Mouse (Mus musculus) neural tube, embryonic 14.5 days (tissue): ENCODE measurements at regions not wholly inside any gene's neighbourhood (a gene's known extent, or its start where the extent isn't known, plus 50 kb on each side); places are given as distances from the start of the nearest gene placed in this dataset.
"Not testable (repeated sequence)": the region's sequence is repeated elsewhere in the genome, so short reads cannot be mapped to it uniquely, and the experiment has no call there.

Experiments
- ATAC-seq: fragments of 200-750 bp; cut with Nextera tagmentation; 2 replicates; pipeline ENCODE4 v1.8.0; 2017; ENCODE audit warnings: low read depth, mild to moderate bottlenecking, moderate TSS enrichment, moderate library complexity
- H3K27ac ChIP-seq: fragments of 300-500 bp; sonication (generic); 2 replicates; pipeline ENCODE4 v1.5.1; 2014; ENCODE audit warnings: low read depth, mild to moderate bottlenecking, control low read depth, low read length, moderate library complexity, mixed read lengths
- H3K27me3 ChIP-seq: fragments of 300-500 bp; sonication (generic); 2 replicates; pipeline ENCODE4 v1.6.1; 2014; ENCODE audit warnings: low read length; ENCODE audit not compliant: control insufficient read depth, insufficient read depth
- H3K36me3 ChIP-seq: fragments of 300-500 bp; sonication (generic); 2 replicates; pipeline ENCODE4 v1.6.1; 2014; ENCODE audit warnings: low read length, mixed read lengths; ENCODE audit not compliant: control insufficient read depth, insufficient read depth
- H3K4me1 ChIP-seq: fragments of 300-500 bp; sonication (generic); 2 replicates; pipeline ENCODE4 v1.6.1; 2014; ENCODE audit warnings: low read length; ENCODE audit not compliant: control insufficient read depth, insufficient read depth
- H3K4me2 ChIP-seq: fragments of 300-500 bp; sonication (generic); 2 replicates; pipeline ENCODE4 v1.6.1; 2014; ENCODE audit warnings: mild to moderate bottlenecking, low read depth, low read length, control low read depth
- H3K4me3 ChIP-seq: fragments of 300-500 bp; sonication (generic); 2 replicates; pipeline ENCODE4 v1.5.1; 2014; ENCODE audit warnings: low read depth, low read length, control low read depth, mixed read lengths
- H3K9ac ChIP-seq: fragments of 300-500 bp; sonication (generic); replicated peaks from 2 replicates; pipeline ENCODE4 v1.6.1; 2014; ENCODE audit warnings: low read depth, mild to moderate bottlenecking, control low read depth, low read length, mixed read lengths
- H3K9me3 ChIP-seq: fragments of 300-500 bp; sonication (generic); 2 replicates; pipeline ENCODE4 v1.6.1; 2016; ENCODE audit warnings: low read length; ENCODE audit not compliant: control insufficient read depth
- WGBS: fragments of 180-500 bp; shearing (Covaris S2); extraction: QIAGEN DNeasy Blood & Tissue Kit; methylation state at CpG from one replicate; pipeline ENCODE4 v1.1.7; 2014; 5-methylcytosine and 5-hydroxymethylcytosine counted together

DNA sequence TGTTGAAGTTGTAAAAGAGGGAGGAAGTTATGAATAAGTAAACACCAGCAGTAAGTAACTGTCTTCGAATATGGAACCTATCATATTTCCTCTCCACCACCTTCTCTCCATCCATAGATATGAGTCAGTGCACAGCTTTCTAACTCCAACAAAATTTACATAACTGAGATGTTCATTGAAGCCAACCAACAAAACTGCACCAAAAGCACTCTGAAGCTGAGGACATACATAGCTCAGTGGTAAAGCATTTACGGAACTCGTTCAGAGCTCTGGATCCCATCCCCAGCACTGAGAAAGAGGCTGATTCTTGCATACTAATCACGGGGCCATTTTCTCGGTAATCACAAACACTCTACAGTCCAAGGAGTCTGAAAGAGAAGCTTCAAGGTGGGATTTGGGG, 273.1 kb downstream of the Dad1 start:
- ATAC-seq, result no peak
- 70% methylated on average over 5 of the region's 5 CpGs for WGBS
- no peaks in the 10 kb centered on the region for H3K36me3 ChIP-seq
- H3K4me2 ChIP-seq, result no peak overlapping the region
- no peaks in the 10 kb centered on the region for H3K4me1 ChIP-seq
- no peak overlapping the region for H3K9ac ChIP-seq
- H3K27me3 ChIP-seq, result no peaks in the 10 kb centered on the region
- no peak overlapping the region for H3K27ac ChIP-seq
- no peak overlapping the region for H3K4me3 ChIP-seq
- H3K9me3 ChIP-seq, result no peaks in the 10 kb centered on the region

GRCm38 (mm10) chr14:53961426-53961825, 292.5 kb downstream of the Dad1 start:
- not testable (repeated sequence) for H3K36me3 ChIP-seq, H3K4me3 ChIP-seq, H3K4me2 ChIP-seq, ATAC-seq, H3K27me3 ChIP-seq, H3K9ac ChIP-seq, H3K9me3 ChIP-seq, H3K27ac ChIP-seq, H3K4me1 ChIP-seq
- 81% methylated on average over 8 of the region's 11 CpGs for WGBS

GRCm38 (mm10) chr14:53960779-53961178, 293.1 kb downstream of the Dad1 start:
- Histone ChIP-seq H3K4me3 (no peak overlapping the region), H3K9ac (no peak overlapping the region), H3K27me3 (no peaks in the 10 kb centered on the region), H3K4me2 (no peak overlapping the region), H3K9me3 (no peaks in the 10 kb centered on the region), H3K27ac (no peak overlapping the region), H3K36me3 (no peaks in the 10 kb centered on the region), H3K4me1 (no peaks in the 10 kb centered on the region)
- ATAC-seq, result no peak
- WGBS, result 84% methylated on average over 7 of the region's 7 CpGs

GRCm38 (mm10) chr14:53935791-53936231, 318.1 kb downstream of the Dad1 start:
- not testable (repeated sequence) for H3K27ac ChIP-seq, H3K4me3 ChIP-seq, H3K4me2 ChIP-seq, H3K4me1 ChIP-seq, ATAC-seq, H3K36me3 ChIP-seq, H3K27me3 ChIP-seq, H3K9me3 ChIP-seq, H3K9ac ChIP-seq
- WGBS, result 97% methylated on average over 26 of the region's 29 CpGs

DNA sequence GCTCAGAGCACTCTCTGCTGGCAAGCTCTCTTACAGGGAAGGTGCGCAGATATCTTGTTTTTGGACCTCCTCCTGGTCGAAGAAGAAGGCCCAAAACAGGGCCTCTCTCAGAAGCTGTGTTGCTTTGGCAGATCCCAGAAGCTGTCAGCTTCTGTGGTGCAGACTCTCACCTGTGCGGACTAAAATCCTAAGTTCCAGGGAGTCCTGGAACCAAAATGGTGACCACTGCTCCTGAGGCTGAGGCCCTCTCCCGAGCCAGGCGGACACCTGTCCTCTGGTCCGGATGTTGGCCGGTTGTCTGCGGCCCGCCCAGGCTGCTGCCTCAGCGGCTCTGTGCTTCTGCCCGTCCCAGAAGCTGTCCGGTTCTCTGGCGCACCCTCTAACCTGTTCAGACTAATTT, 318.6 kb downstream of the Dad1 start:
- not testable (repeated sequence) for H3K36me3 ChIP-seq, H3K9me3 ChIP-seq, ATAC-seq, H3K27ac ChIP-seq, H3K27me3 ChIP-seq, H3K4me1 ChIP-seq, H3K4me3 ChIP-seq, H3K9ac ChIP-seq, H3K4me2 ChIP-seq
- WGBS, result 96% methylated on average over 6 of the region's 13 CpGs

GRCm38 (mm10) chr14:53910871-53911270, 343.0 kb downstream of the Dad1 start:
- no peak overlapping the region for H3K27ac ChIP-seq
- H3K36me3 ChIP-seq, result no peaks in the 10 kb centered on the region
- WGBS, result 81% methylated on average over 1 of the region's 1 CpGs
- no peaks in the 10 kb centered on the region for H3K9me3 ChIP-seq
- no peak overlapping the region for H3K4me3 ChIP-seq
- no peaks in the 10 kb centered on the region for H3K4me1 ChIP-seq
- ATAC-seq, result no peak
- H3K9ac ChIP-seq, result no peak overlapping the region
- no peaks in the 10 kb centered on the region for H3K27me3 ChIP-seq
- H3K4me2 ChIP-seq, result no peak overlapping the region

GRCm38 (mm10) chr14:53904578-53904977, 349.3 kb downstream of the Dad1 start:
- ATAC-seq, result no peak
- H3K4me3 ChIP-seq, result no peak overlapping the region
- H3K27ac ChIP-seq, result no peak overlapping the region
- H3K4me2 ChIP-seq, result no peak overlapping the region
- no peaks in the 10 kb centered on the region for H3K27me3 ChIP-seq
- no peak overlapping the region for H3K9ac ChIP-seq
- H3K4me1 ChIP-seq, result no peaks in the 10 kb centered on the region
- H3K36me3 ChIP-seq, result no peaks in the 10 kb centered on the region
- H3K9me3 ChIP-seq, result no peaks in the 10 kb centered on the region
- WGBS, result 69% methylated on average over 3 of the region's 3 CpGs

DNA sequence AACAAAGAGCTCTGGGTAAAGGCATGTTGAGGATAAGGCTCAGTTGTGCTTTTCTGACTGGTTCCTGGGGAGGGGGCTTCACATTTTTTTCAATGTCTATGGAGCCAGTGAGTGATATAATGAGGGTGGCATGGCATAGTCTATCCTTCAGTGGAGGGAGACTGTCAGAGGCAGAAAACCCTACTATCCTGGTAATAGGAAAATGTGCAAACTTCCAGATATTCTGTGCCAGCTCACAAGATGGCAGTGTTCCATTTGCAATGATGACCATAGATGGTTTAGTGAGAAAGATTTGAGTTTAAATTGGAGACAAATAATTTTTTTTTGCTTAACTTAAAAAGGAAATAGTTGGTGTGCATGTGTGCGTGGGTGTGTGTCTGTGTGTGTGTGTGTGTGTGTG, 352.8 kb downstream of the Dad1 start:
- Histone ChIP-seq H3K4me1 (no peaks in the 10 kb centered on the region), H3K27ac (no peak overlapping the region), H3K36me3 (no peaks in the 10 kb centered on the region), H3K9ac (no peak overlapping the region), H3K4me2 (no peak overlapping the region), H3K4me3 (no peak overlapping the region), H3K27me3 (no peaks in the 10 kb centered on the region), H3K9me3 (no peaks in the 10 kb centered on the region)
- ATAC-seq, result no peak
- 81% methylated on average over 1 of the region's 1 CpGs for WGBS

GRCm38 (mm10) chr14:53881304-53881703, 372.6 kb downstream of the Dad1 start:
- 16% methylated on average over 3 of the region's 3 CpGs for WGBS
- Histone ChIP-seq H3K4me3 (no peak overlapping the region), H3K36me3 (no peaks in the 10 kb centered on the region)

DNA sequence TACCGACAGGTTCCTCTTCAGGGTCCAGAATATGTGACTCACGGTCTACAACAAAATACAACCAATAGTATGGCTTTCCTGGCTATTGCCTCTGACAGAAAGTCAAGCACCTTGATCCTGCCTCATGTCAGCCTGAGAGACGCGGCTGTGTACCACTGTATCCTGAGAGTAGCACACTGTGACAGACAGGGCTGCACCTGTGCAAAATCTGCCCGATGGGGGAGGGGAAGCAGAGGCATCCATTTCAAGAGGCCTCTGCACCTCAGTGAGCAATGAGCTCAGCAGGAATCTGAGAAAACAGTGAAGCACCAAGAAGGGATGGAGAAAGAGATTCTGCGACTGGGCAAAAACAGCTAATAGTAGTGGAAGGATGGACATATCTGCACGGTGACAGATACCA, 377.3 kb downstream of the Dad1 start:
- Histone ChIP-seq H3K4me2 (no peak overlapping the region), H3K9ac (no peak overlapping the region), H3K4me1 (no peaks in the 10 kb centered on the region), H3K27me3 (no peaks in the 10 kb centered on the region), H3K36me3 (no peaks in the 10 kb centered on the region), H3K4me3 (no peak overlapping the region), H3K9me3 (no peaks in the 10 kb centered on the region), H3K27ac (no peak overlapping the region)
- no peak for ATAC-seq
- 74% methylated on average over 7 of the region's 7 CpGs for WGBS

More at GRCm38 (mm10) chr14:53881304-53881703, 372.6 kb downstream of the Dad1 start:
- no peak overlapping the region for H3K9ac ChIP-seq
- no peak overlapping the region for H3K4me2 ChIP-seq
- no peaks in the 10 kb centered on the region for H3K27me3 ChIP-seq
- H3K9me3 ChIP-seq, result no peaks in the 10 kb centered on the region
- no peaks in the 10 kb centered on the region for H3K4me1 ChIP-seq
- ATAC-seq, result peak; percentile 89
- no peak overlapping the region for H3K27ac ChIP-seq
